Mouse (Mus musculus) neutrophil, adult 5-6 weeks (primary cell): ENCODE results near the gene Plekha4. TPM values are rescaled to one million over a fixed set of nuclear protein-coding genes. Genes with fewer than 3 reads are reported as not detected.

Source experiments
- ATAC-seq: fragments of 151-379, 151-347 bp; 2 replicates; pipeline ENCODE4 v1.8.0; 2017; ENCODE audit warnings: mild to moderate bottlenecking, moderate TSS enrichment; ENCODE audit not compliant: insufficient number of reproducible peaks, poor library complexity, low FRiP score, severe bottlenecking; ENCODE audit errors: extremely low read depth
- total RNA-seq: library from RNA; stranded (forward); fragments of 200-1000 nt; gene quantifications from 2 replicates; pipeline ENCODE4 v1.2.3, GENCODE M21; 2017

Gene Plekha4
- total RNA-seq, 1 experiment from 2014 or later: 1.3 TPM

GRCm38 (mm10) chr7:45529461-45529860 lies 3.3 kb downstream of the Plekha4 start:
- ATAC-seq: no peak

- ATAC-seq: no peak
These were observed 4.5 kb downstream of the Plekha4 start for GRCm38 (mm10) chr7:45530643-45531042.

GRCm38 (mm10) chr7:45535676-45536075 lies 9.5 kb downstream of the Plekha4 start:
- ATAC-seq: no peak

GRCm38 (mm10) chr7:45537602-45538001 lies 11.5 kb downstream of the Plekha4 start:
- ATAC-seq: no peak

- no peak for ATAC-seq
These were observed 12.3 kb downstream of the Plekha4 start for GRCm38 (mm10) chr7:45538163-45539041.

- no peak for ATAC-seq
These were observed 13.0 kb downstream of the Plekha4 start for GRCm38 (mm10) chr7:45539095-45539494.

- no peak for ATAC-seq
These were observed 14.1 kb downstream of the Plekha4 start for GRCm38 (mm10) chr7:45540213-45540612.

- no peak for ATAC-seq
These were observed 18.4 kb downstream of the Plekha4 start for GRCm38 (mm10) chr7:45544525-45544924.

GRCm38 (mm10) chr7:45549641-45550436 lies 23.7 kb downstream of the Plekha4 start:
- ATAC-seq: no peak

GRCm38 (mm10) chr7:45550821-45551511 lies 24.8 kb downstream of the Plekha4 start:
- no peak for ATAC-seq

GRCm38 (mm10) chr7:45551512-45551883 lies 25.4 kb downstream of the Plekha4 start:
- ATAC-seq: no peak

GRCm38 (mm10) chr7:45553519-45553918 lies 27.4 kb downstream of the Plekha4 start:
- ATAC-seq: no peak

- no peak for ATAC-seq
These were observed 27.9 kb downstream of the Plekha4 start for GRCm38 (mm10) chr7:45553990-45554389.

- ATAC-seq: no peak
These were observed 28.6 kb downstream of the Plekha4 start, which contains the start of gene Hsd17b14 for GRCm38 (mm10) chr7:45554744-45555143. Hsd17b14 (plus strand) TSS chr7:45554893.

GRCm38 (mm10) chr7:45555787-45556186 lies 29.7 kb downstream of the Plekha4 start:
- ATAC-seq: peak; percentile 90

- no peak for ATAC-seq
These were observed 32.8 kb downstream of the Plekha4 start for GRCm38 (mm10) chr7:45558907-45559306.

GRCm38 (mm10) chr7:45560241-45560640 lies 34.1 kb downstream of the Plekha4 start:
- ATAC-seq: no peak

- peak; percentile 83 for ATAC-seq
These were observed 34.9 kb downstream of the Plekha4 start for GRCm38 (mm10) chr7:45560843-45561623.
